Mouse (Mus musculus): Measurements from ENCODE around the gene Meox1. TPM values are rescaled to one million over a fixed set of nuclear protein-coding genes. Genes with fewer than 3 reads are reported as not detected.

Meox1 gene
- total RNA-seq, 2 experiments from 2014 or later: 4.3 to 6.5 TPM

DNA sequence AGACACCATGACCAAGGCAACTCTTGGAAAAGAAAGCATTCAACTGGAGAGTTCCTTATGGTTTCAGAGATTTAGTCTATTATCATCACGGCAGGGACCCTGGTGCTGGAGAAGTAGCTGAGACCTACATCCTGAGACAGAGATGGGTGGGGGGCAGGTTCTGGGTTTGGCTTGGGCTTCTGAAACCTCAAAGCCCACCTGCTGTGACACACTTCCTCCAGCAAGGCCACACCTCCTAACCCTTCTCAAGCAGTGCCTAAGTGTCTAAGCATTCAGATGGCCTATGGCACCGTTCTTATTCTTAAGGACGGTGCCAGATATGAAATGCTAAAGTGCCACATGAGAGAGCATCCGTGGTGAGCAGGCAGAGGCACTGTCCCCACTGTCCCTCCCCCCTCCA lies 4.2 kb upstream of the Meox1 start:
- no peak for DNase-seq

DNA sequence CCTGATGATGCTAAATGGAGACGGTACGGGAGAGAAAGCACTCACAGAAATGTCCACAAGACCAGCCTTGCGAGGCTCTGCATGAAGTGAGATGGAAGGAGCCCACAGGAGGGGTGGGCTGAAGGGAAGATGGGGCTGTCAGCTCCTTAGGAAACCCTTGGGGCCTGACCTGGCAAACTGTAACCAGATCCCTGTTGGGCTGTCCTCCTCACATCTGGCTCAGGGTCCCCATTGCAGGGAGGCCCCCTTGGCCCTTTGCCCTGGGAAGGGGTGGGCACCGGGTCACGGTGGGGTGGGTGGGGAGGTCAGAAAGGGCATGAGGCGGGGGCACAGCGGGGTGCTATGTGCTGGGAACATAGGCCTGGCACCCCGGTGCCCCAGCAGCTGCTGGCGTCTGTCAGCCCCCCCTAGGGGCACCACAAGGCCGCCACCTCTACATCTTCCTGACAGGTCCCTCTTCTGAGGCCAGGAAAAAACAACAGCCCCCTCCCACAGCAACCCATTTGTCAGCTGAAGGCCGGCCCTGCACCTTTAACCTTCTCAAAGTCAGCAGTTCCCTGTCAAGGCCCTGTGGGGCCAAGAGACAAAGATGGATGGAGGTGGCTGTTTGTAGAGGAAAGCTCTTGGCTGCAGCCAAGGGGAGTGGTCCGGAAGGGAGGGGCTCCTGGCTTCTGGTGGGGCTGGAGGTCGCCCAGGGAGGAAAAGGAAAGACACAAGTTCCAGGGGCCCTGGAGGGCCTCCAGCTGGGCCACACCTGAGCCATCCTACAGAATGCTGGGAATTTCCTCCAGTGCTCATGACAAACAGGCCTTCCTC lies 2.6 kb upstream of the Meox1 start:
- DNase-seq: peak; percentile 66 to 89

DNA sequence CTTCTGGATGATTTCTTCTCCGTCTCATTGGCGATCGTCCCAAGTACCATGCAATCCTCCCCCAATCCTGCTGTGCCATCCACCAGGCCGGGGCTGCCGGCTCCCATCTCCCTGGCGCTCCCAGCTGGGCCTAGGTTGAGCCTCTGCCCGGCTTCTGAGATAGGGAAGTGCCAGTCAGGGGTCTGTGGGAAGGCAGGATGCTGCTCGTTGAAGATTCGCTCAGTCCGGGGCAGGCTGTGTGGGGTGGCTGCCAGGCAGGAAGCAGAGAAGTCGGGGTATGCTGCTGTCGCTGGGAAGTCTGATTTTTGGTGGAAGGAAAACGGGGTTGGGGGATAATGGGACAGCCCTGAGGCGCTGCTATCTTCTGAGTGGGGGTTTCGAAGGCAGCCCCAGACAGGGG lies 614 bp downstream of the Meox1 start:
- DNase-seq: peak in 1 of 2 experiments; percentile 36

DNA sequence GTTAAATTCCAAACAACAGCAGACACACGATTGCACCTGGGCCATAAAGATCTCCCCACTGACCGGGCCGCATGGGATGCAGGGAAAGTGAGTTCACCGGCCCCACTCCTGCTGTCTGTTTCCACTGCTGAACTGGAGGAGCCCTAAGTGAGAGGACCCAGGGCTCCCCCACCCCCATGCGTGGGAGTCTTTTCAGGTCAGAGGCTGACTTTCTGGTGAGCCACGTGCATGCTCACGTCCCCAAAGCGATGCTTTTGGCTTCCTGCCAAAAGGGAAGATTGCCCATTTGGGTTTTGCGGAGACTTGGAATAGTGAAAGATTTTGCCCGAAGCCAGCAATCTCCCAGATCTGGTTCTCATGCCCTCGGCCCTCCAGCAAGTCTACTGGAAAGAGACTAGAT lies 2.7 kb downstream of the Meox1 start:
- DNase-seq: peak; percentile 48 to 54

DNA sequence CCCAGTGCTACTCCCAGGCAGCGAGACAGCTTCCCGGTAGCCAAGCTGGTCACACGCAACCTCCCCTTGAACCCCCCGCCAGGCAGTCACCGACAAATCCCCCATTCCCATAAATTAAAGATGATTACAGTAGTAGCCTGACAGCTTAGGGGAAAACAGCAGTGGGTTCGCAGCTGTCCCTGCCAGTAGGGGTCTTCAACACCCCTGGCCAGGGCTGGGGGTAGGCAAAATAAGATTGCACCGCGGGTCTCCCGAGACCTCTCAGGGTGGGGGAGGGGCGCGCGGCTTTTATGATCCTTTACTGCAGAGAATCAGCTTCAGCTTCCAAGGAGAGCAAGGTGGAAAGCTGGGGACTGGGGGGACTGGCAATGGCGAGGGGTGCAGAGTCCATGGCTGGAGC lies 4.4 kb downstream of the Meox1 start:
- DNase-seq: no peak

DNA sequence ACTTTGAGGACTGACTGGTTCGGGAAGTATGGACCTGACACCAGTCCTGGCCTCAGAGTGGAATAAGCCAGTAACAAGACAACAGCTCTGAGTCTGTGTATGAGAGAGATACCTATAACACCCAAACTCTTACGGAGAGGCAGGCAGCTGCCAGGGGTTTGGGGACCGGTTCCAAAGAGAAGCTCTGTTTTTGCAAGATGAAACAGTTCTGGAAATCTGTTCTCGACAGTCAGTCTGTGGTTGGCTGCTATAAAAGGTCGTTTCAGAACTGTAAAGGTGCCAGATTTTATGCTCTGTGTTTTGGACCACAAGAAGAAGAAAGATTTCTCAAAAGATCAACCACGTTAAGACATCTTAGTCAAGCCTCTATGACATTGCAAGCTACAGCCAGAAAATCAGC lies 5.4 kb downstream of the Meox1 start:
- no peak for DNase-seq

DNA sequence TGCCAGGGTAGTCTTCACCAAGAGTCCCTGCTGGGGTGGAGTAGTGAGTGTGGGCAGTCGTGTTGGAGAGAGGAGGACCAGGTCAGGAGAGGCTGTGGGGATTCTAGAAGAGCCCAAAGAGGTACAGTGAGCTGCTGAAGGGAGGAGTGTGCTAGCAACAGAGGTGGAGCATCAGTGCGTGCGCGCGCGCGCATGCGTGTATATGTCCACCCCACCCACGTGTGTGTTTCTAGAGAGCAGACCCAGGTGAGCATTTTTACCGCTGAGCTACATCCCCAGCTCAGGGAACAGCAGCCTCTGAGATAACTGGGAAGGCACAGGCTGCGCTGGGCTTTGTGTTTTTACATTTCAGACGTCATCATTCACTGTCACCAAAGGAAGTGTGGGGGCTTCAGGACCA lies 7.7 kb downstream of the Meox1 start:
- no peak for DNase-seq

DNA sequence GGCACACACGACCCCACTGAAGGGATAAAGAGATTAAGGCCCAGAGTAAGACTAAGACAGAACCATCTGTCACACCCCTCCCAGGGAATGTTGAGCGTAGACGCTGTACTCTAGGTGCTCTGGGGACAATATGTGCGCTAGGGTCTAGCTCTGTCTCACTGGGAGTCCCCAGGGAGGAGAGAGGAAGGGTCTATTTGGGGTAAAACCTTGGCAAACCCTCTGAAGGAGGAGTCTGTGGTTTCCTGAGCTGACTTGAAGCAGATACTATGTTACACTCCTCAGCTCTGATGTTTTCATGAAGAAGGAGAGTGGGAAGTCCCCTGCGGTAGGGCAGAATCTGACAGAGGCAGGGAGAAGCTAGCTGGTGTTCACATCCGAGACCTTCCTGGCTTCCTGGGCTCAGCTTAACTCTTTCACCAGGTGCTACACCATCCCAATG lies 8.3 kb downstream of the Meox1 start:
- DNase-seq: no peak

DNA sequence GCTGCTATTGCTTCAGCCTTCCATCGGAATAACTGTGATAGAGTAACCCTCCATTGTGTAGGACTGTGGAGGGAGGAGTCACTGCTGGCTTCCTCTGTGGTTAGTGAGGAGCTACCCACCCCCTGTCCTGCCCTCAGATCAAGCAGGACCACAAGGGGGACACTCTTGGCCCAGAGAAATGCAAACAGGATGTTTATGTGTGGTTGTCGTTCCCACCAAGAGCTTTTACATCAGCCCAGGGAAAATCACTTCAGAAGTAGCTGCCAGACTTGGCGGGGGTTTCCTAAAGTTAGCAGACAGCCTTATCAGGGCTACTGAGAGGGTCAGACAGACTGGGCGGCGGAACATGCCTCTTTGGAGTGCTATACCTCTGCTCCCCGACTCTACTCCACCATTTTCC lies 8.9 kb downstream of the Meox1 start:
- DNase-seq: peak in 1 of 2 experiments; percentile 53

DNA sequence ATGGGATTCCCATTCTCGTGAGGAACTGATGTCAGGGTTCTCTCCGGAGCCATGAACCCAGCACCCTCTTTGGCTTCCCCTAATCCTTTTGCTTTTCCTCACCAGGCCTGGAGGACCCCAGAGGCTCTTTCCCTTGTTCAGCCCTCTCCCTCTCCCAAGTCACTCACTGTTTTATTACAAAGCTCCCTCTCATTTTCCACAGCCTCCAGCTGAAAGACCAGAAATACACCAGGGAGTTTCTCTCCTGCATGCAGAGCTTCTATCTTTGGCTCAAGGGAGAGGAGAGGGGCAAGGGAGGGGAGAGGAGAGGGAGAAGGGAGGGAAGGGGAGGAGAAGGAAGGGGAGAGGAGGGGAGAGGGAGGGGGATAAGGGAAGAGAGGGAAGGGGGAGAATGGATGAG lies 10.3 kb downstream of the Meox1 start:
- DNase-seq: no peak

DNA sequence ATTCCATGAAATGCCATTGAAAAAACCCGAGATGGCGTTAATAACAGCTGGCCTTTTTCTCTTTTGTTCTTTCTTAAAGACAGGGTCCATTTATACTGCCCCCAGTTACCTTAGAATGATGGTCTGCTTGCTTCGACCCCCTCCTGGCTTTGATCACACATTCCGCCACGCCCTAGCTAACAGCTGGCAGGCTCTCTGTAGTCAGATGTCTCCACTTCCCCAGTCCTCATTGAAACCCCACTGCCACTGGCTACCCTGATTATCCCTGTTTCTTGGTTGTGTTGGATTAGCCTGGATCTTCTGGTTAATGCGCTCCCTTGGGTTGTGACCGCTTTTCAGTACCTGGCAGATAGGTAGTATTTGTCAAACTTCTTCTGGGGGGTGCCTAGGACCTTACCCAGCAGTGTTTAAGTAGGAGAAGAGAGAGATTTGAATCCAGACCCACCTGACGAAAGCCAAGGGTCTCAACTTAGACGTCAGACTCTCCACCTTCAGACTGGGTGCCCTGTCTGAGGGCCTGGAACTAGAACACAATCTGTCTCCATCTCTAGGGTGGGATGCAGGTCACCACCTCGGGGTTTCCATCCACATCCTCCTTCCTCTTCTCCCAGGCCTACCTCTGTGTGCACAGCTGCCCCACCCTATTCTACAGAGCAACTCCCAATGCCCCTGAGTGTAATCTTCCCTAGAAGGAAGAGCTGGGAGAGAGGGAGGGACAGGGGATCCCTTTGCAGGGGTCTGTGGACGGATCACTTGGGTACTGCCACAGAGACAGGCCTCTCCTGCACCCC lies 11.5 kb downstream of the Meox1 start:
- DNase-seq: no peak

DNA sequence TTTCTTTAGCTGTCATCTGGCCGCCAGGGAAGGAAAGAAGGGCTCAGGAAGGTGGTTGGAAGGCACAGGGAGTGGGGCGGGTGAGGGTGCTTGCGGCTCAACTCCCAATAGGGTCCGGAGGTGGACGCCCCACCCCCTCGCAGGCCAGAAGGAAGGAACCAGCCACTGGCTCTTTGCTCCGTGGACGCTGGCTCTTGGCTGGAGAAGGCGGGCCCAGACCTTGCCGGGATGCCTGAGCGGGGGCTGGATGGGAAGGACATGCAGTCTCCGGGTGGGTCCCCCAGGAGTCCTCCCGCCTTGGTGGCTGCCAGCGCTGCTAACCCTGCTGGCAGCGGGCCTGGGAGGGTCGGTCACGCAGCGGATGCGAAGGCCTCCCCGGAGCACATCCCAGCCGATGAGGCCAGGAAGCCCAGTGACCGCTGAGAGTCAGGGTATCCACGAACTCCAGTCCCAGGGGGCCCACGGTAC lies 12.5 kb downstream of the Meox1 start:
- DNase-seq: peak; percentile 87 to 97

DNA sequence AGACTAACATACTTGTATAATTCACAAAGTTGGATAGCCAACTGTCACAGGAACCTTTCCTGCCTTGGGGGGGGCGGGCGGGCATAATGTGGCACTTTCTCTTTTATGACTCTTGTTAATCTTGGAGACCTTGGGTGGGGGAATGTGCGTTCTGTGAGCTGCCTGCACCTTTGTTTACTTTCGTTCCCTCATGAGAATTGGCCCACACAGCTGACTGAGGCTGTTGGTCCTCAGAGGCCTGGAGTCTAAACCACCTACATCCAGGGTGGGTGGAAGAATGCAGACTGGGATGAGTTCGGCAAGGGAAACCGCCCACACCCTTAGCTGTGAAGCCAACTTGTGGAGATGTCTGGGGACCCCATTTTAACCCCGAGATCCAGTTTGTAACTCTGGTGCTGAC lies 13.0 kb downstream of the Meox1 start:
- no peak for DNase-seq

DNA sequence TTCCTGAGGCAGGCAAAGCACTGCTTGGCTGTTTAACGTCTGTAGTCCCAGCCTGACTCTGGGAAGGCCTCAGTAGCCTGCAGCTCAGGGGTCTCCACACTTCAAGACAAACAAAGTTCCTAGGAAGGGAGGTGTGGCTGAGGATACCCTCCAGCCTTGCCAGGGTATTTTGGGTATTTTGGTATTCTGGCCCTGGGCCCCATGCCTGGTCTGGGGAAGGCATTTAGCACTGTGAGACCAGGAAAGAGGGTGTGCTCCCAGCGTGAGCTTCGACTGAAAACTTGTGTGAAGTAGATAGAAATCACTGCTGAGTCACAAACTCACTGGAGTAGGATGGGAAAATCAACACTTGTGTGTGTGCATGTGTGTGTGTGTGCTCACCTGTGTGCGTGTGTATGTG lies 14.5 kb downstream of the Meox1 start:
- DNase-seq: no peak

DNA sequence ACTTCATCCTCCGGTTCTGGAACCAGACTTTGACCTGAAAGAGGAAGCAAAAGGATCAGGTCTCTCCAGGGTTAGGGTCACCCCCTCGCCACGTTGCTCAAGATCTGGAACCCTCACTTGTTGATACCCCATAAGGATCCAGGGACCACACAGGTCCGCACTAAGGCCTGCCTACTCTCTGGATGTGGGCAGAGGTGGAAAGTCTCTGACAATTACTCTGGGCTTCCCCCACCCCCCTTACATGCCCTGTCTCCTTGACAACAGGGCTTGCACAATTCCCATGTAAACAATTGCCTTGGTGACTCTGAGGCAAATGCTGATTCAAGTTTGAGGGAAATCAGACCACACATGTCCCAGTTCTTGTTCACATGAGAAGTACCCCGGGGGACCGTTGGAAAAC lies 15.5 kb downstream of the Meox1 start:
- DNase-seq: peak in 1 of 2 experiments; percentile 42

DNA sequence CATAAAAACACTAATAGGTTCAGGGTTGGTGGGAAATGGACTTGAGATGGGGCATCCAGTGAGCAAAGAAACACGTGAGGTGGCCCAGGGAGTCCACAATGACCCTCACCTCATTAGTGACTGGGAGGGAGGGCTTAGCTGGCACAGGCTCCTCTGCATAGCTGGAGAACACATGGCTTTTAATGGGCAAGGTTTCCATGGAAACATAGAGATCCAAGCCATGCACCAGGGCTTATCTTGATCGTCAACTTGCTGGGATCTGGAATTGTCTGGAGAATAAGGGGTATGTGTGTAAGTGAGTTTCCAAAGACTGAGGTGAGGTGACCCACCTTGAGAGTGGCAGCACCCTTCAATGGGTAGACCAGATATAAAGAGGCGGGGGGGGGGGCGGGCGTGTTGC lies 19.2 kb downstream of the Meox1 start:
- DNase-seq: no peak

DNA sequence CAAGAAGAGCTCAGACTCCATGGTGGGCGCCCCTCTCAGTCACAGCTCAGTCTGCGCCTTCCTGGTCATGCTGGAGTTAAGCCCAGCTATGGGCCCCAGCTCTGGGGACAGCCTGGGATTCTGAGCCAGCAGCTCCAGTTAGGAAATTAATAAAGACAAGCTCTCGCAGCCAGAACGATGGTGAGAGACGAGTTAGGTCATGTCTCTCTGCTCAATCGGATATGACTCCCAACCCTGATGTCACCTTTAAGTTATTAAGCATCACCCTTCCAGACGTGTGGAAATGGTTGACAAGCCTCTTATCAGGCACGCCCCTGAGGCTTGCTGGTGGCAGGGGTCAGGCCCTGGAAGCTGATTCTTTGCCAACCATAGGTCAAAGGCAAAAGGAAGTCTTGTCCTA lies 20.3 kb downstream of the Meox1 start:
- DNase-seq: peak in 1 of 2 experiments; percentile 64

DNA sequence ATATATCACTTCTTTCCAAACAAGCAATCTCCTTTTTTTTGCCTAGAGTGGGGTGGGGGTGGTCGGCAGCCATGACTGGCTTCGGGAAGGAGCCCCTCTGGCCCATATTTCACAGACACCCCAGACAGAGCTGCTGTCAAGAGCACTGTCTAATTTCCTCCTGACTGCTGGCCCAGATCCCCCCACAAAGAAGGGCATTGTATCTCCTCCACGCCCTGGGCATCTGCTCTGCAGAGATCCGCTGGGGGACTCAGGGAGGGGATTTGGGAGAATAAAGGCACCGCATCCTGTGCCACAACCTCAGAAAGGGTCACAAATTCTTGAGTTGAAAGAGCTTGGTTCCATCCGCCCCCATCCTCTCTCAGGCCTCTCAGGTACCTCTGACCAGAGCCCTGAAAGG lies 22.7 kb downstream of the Meox1 start:
- no peak for DNase-seq

DNA sequence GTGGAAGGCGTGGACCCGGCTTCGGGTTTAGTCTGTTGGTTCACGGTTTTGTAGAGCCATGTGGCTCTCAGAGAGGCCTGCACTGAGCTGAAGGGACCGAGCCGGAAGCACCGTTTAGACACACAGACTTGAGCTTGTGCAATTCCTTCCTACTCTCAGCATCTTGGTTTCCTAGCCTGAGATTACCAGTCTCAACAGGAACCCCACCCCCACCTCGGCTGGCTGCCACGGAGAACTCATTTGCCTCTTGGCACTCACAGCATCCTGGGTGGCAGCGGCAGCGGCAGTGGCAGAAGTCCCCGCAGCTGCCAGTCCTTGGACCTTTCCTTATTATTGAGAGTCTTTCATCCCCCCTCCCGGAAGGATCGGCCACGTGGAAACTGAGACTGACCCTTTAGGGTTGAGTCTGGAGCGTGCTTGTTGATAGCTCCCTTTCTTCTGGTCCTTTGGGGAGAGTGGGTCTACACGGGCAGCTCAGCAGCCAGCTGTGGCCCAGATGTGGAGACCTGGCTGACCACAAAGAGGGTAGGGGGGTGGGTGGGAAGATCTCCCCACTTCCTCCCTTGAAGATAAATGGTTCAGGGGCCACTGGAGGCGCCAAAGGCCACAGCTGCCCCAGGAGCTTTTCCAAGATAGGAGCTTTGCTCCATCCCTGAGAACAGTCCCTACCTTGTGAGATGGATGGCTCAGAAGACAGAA lies 24.0 kb downstream of the Meox1 start:
- DNase-seq: peak in 1 of 2 experiments; percentile 25

DNA sequence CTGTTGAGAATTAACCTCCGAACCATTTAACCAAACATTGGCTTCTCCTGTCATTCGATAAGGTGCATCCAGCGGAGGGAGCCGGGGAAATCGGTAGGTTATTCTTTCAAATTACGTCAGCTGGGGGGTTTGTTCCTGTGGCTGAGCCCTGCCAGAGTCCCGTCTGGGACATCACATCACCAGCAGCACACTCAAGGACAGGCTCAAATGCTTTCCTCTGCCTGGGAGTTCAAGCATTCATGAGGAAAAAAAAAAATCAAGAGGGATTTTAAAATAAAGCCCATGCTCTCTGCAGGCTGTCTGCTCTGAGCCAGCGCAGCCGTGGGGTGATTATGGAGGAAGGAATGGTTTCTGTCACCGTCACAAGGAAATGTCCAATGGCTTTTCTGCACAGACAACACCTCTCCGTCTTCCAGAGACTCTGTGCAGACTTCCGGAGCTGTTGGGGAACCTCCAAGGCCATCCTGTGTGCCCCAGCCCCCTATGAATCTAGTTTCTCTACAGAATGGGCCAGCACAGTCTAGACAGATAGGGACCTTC lies 26.6 kb downstream of the Meox1 start:
- peak in 1 of 2 experiments; percentile 26 for DNase-seq

DNA sequence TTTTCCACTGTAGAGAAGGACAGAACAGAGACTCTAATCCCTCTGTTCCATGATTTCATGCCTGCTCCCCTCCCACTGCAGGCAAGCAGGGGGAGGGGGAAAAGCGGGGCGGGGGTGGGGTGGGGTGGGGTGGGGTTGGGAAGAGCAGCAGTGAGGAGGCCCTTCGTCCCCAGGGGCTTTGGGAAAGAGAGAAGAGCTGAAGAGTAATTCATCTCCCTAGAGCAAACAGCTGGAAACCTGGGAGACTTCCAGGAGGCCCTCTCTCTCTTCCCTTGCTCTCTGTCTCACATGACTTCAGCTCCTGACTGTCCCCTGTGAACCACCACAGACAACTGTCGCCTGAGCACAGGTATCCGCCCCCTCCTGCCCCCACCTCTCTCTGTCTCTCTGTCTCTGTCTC lies 35.4 kb downstream of the Meox1 start:
- no peak for DNase-seq

DNA sequence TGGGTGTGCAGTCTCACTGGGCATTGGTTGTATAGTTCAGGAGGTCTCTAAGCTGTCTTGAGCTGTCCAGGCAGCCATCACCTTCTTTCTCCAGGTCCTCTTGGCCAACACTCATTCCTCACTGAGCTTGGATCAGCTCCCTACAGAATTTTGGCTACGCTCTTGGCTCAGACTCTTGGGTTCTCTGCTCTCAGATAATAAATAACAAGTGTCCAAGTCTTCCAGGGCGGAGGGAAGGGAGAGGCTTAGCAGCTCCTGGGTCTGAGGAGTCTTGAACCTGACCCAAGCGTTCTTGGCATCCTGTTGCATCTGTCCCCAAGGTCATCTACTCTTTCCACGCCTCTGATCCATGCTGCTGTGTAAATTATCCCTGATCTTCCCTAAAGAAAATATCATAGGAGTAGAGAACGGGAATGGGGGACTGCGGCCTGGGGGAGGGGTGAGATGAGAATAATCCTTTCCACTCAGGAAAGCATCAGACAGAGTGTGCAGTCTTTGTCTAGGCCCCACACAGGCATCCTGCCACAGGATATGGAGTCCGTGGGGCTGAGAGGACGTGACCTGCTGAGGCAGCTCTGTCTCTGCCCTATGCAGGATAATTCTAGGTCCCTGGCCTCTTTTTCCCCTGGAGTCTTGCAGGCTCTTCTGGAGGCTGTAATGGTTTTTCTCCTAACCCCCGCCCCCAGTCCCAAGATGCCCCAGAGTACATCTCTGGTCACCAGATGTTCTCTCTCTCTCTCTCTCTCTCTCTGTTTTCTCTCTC lies 38.0 kb downstream of the Meox1 start:
- DNase-seq: peak; percentile 56 to 75
